Mouse (Mus musculus): Measurements from ENCODE around the gene Ap1g1. TPM values are rescaled to one million over a fixed set of nuclear protein-coding genes. Genes with fewer than 3 reads are reported as not detected.

The Ap1g1 gene
- polyA plus RNA-seq, 1 experiment from 2014 or later: 46.6 TPM

DNA sequence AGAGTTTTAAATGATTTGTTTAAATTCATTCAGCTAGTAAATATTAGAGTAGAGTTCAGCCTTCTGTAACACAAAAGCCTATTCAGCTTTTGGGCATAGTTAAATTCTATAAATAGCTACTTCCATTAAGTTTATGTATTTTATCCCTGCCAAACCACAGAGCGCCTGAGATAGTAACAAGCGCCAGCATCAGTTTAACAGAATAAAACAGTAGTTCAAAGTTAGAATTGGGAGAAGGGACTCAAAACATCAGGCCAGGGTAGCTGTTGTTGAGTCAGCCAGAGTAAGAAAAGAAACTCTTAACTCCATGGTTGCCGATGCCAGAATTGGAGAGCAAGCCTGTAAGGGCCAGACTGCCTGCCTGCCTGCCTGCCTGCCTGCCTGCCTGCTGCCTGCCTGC lies 28.2 kb downstream of the Ap1g1 start:
- Histone ChIP-seq H3K27ac (ENCODE audit: low read length) (no peak overlapping the region), H3K9me3 (ENCODE audit: low read length) (no peaks in the 10 kb centered on the region), H3K4me3 (ENCODE audit: low read length) (no peak overlapping the region), H3K36me3 (ENCODE audit: insufficient read depth, low read length) (0 out of 2 replicates have a peak, but pooled peaks cover 7% of the 10 kb centered on the region), H3K4me2 (replicated peaks; ENCODE audit: low read depth, low read length) (no peak overlapping the region), H3K27me3 (ENCODE audit: insufficient read depth, low read length) (no peaks in the 10 kb centered on the region), H3K4me1 (ENCODE audit: insufficient read depth, low read length) (no peaks in the 10 kb centered on the region), H3K9ac (replicated peaks; ENCODE audit: low read length) (no peak overlapping the region)
- ATAC-seq (ENCODE audit: low FRiP score, low TSS enrichment): no peak
- 73% methylated on average over 3 of the region's 3 CpGs for WGBS

- 83% methylated on average over 7 of the region's 7 CpGs for WGBS
- no peak overlapping the region for H3K27ac ChIP-seq (ENCODE audit: low read length)
- no peak for ATAC-seq (ENCODE audit: low FRiP score, low TSS enrichment)
- H3K36me3 ChIP-seq (ENCODE audit: insufficient read depth, low read length): 0 out of 2 replicates have a peak, but pooled peaks cover 7% of the 10 kb centered on the region
- H3K27me3 ChIP-seq (ENCODE audit: insufficient read depth, low read length): no peaks in the 10 kb centered on the region
- no peak overlapping the region for H3K4me3 ChIP-seq (ENCODE audit: low read length)
- H3K4me2 ChIP-seq (replicated peaks; ENCODE audit: low read depth, low read length): no peak overlapping the region
- H3K9me3 ChIP-seq (ENCODE audit: low read length): no peaks in the 10 kb centered on the region
- H3K9ac ChIP-seq (replicated peaks; ENCODE audit: low read length): no peak overlapping the region
- H3K4me1 ChIP-seq (ENCODE audit: insufficient read depth, low read length): no peaks in the 10 kb centered on the region
These were observed 29.2 kb downstream of the Ap1g1 start for GRCm38 (mm10) chr8:109807401-109808119.

- 0 out of 2 replicates have a peak, but pooled peaks cover 4% of the 10 kb centered on the region for H3K36me3 ChIP-seq (ENCODE audit: insufficient read depth, low read length)
- ATAC-seq (ENCODE audit: low FRiP score, low TSS enrichment): no peak
- H3K27me3 ChIP-seq (ENCODE audit: insufficient read depth, low read length): no peaks in the 10 kb centered on the region
- H3K9ac ChIP-seq (replicated peaks; ENCODE audit: low read length): no peak overlapping the region
- no peaks in the 10 kb centered on the region for H3K9me3 ChIP-seq (ENCODE audit: low read length)
- no peak overlapping the region for H3K27ac ChIP-seq (ENCODE audit: low read length)
- no peak overlapping the region for H3K4me3 ChIP-seq (ENCODE audit: low read length)
- no peaks in the 10 kb centered on the region for H3K4me1 ChIP-seq (ENCODE audit: insufficient read depth, low read length)
- no peak overlapping the region for H3K4me2 ChIP-seq (replicated peaks; ENCODE audit: low read depth, low read length)
These were observed 29.7 kb downstream of the Ap1g1 start for GRCm38 (mm10) chr8:109808120-109808447.

DNA sequence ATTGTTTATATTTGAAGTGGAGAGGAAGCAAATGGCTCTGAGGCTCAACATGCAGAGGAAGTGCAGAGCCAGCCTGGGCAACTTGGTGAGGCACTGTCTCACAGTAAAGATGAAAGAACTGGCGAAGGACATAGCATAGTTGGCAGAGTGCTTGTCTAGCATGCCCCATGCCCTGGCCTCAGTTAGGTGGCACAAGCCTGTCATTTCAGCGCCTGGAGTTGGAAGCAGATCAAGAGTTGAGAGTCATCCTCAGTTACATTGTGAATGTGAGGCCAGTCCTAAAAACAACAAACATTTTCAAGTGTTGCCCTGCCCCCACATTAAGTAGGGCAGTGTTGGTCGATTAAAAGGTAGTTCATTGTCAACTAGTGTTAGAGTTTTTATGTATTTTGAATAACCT lies 32.1 kb downstream of the Ap1g1 start:
- no peak overlapping the region for H3K4me3 ChIP-seq (ENCODE audit: low read length)
- no peak overlapping the region for H3K9ac ChIP-seq (replicated peaks; ENCODE audit: low read length)
- no peak overlapping the region for H3K27ac ChIP-seq (ENCODE audit: low read length)
- whole genome bisulfite sequencing: 66% methylated on average over 3 of the region's 3 CpGs
- no peak overlapping the region for H3K4me2 ChIP-seq (replicated peaks; ENCODE audit: low read depth, low read length)
- no peaks in the 10 kb centered on the region for H3K9me3 ChIP-seq (ENCODE audit: low read length)
- ATAC-seq (ENCODE audit: low FRiP score, low TSS enrichment): no peak
- no peaks in the 10 kb centered on the region; the same call in 1 of the 2 replicates for H3K36me3 ChIP-seq (ENCODE audit: insufficient read depth, low read length)
- no peaks in the 10 kb centered on the region for H3K27me3 ChIP-seq (ENCODE audit: insufficient read depth, low read length)
- no peaks in the 10 kb centered on the region for H3K4me1 ChIP-seq (ENCODE audit: insufficient read depth, low read length)

- Histone ChIP-seq H3K4me2 (replicated peaks; ENCODE audit: low read depth, low read length) (no peak overlapping the region), H3K4me3 (ENCODE audit: low read length) (no peak overlapping the region), H3K27ac (ENCODE audit: low read length) (no peak overlapping the region), H3K9me3 (ENCODE audit: low read length) (no peaks in the 10 kb centered on the region), H3K27me3 (ENCODE audit: insufficient read depth, low read length) (no peaks in the 10 kb centered on the region), H3K36me3 (ENCODE audit: insufficient read depth, low read length) (no peaks in the 10 kb centered on the region; the same call in 1 of the 2 replicates), H3K9ac (replicated peaks; ENCODE audit: low read length) (no peak overlapping the region), H3K4me1 (ENCODE audit: insufficient read depth, low read length) (peaks cover 14% of the 10 kb centered on the region; the same call in 1 of the 2 replicates)
- ATAC-seq (ENCODE audit: low FRiP score, low TSS enrichment): no peak
- WGBS: 94% methylated on average over 2 of the region's 2 CpGs
These were observed 36.9 kb downstream of the Ap1g1 start for GRCm38 (mm10) chr8:109815268-109815667.

DNA sequence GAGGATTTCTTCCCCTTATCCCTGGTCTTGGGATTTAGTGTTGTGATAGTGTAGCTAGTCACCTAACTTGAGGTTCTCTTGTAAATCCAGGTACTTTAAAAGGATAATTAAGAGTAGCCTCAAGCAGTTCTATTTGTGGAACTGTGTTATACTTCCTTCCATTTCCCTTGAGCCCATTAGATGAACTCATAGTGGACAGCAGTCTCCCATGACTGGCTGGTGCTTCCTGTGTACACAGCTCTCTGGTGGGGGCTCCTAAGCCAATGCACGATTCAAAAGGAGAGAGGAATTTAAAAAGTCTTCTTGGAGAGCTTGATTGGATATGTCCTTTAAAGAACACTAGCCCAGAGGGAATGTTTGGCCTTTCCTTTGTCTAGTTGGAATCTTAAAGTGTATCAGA lies 39.6 kb downstream of the Ap1g1 start:
- H3K4me2 ChIP-seq (replicated peaks; ENCODE audit: low read depth, low read length): no peak overlapping the region
- no peak overlapping the region for H3K4me3 ChIP-seq (ENCODE audit: low read length)
- peaks cover 2% of the 10 kb centered on the region; the same call in 1 of the 2 replicates for H3K36me3 ChIP-seq (ENCODE audit: insufficient read depth, low read length)
- 50% methylated on average over 1 of the region's 1 CpGs for WGBS
- H3K27me3 ChIP-seq (ENCODE audit: insufficient read depth, low read length): no peaks in the 10 kb centered on the region
- no peak for ATAC-seq (ENCODE audit: low FRiP score, low TSS enrichment)
- H3K4me1 ChIP-seq (ENCODE audit: insufficient read depth, low read length): peaks cover 14% of the 10 kb centered on the region; the same call in 1 of the 2 replicates
- no peak overlapping the region for H3K9ac ChIP-seq (replicated peaks; ENCODE audit: low read length)
- H3K27ac ChIP-seq (ENCODE audit: low read length): 0 out of 2 replicates have a peak overlapping the region, but pooled peaks have one; percentile 50
- H3K9me3 ChIP-seq (ENCODE audit: low read length): no peaks in the 10 kb centered on the region

DNA sequence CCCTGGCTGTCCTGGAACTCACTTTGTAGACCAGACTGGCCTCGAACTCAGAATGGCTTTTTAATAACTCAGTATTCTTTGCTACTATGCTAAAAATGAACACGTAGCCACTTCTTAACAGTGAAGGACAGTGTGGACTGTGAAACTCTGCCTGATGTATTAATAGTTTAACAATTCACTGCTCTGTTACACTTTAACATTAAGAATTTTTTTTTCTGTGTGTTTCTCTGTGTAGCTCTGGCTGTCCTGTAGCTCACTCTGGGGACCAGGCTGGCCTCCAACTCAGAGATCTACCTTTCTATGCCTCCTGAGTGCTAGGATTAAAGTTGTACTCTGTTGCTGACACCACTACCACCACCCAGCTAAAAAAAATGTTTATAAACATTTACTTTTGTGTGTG lies 45.2 kb downstream of the Ap1g1 start:
- Histone ChIP-seq H3K27ac (ENCODE audit: low read length) (peak overlapping the region; percentile 69; the same call in 1 of the 2 replicates), H3K36me3 (ENCODE audit: insufficient read depth, low read length) (peaks cover 10% of the 10 kb centered on the region), H3K4me2 (replicated peaks; ENCODE audit: low read depth, low read length) (no peak overlapping the region), H3K9me3 (ENCODE audit: low read length) (no peaks in the 10 kb centered on the region), H3K27me3 (ENCODE audit: insufficient read depth, low read length) (no peaks in the 10 kb centered on the region), H3K4me1 (ENCODE audit: insufficient read depth, low read length) (peaks cover 9% of the 10 kb centered on the region; the same call in 1 of the 2 replicates), H3K9ac (replicated peaks; ENCODE audit: low read length) (no peak overlapping the region), H3K4me3 (ENCODE audit: low read length) (no peak overlapping the region)
- ATAC-seq (ENCODE audit: low FRiP score, low TSS enrichment): peak; percentile 85
- WGBS: 67% methylated on average over 2 of the region's 2 CpGs

- 91% methylated on average over 2 of the region's 2 CpGs for WGBS
- H3K4me1 ChIP-seq (ENCODE audit: insufficient read depth, low read length): no peaks in the 10 kb centered on the region
- ATAC-seq (ENCODE audit: low FRiP score, low TSS enrichment): no peak
- no peak overlapping the region for H3K4me3 ChIP-seq (ENCODE audit: low read length)
- no peaks in the 10 kb centered on the region for H3K9me3 ChIP-seq (ENCODE audit: low read length)
- H3K9ac ChIP-seq (replicated peaks; ENCODE audit: low read length): no peak overlapping the region
- H3K36me3 ChIP-seq (ENCODE audit: insufficient read depth, low read length): peaks cover 25% of the 10 kb centered on the region
- no peak overlapping the region for H3K4me2 ChIP-seq (replicated peaks; ENCODE audit: low read depth, low read length)
- no peaks in the 10 kb centered on the region for H3K27me3 ChIP-seq (ENCODE audit: insufficient read depth, low read length)
- H3K27ac ChIP-seq (ENCODE audit: low read length): no peak overlapping the region
These were observed 61.5 kb downstream of the Ap1g1 start for GRCm38 (mm10) chr8:109839822-109840221.

GRCm38 (mm10) chr8:109842468-109842867 lies 64.1 kb downstream of the Ap1g1 start:
- no peak overlapping the region for H3K4me2 ChIP-seq (replicated peaks; ENCODE audit: low read depth, low read length)
- no peaks in the 10 kb centered on the region for H3K9me3 ChIP-seq (ENCODE audit: low read length)
- no peak overlapping the region for H3K4me3 ChIP-seq (ENCODE audit: low read length)
- peaks cover 22% of the 10 kb centered on the region for H3K36me3 ChIP-seq (ENCODE audit: insufficient read depth, low read length)
- H3K9ac ChIP-seq (replicated peaks; ENCODE audit: low read length): no peak overlapping the region
- no peak overlapping the region for H3K27ac ChIP-seq (ENCODE audit: low read length)
- no peaks in the 10 kb centered on the region for H3K4me1 ChIP-seq (ENCODE audit: insufficient read depth, low read length)
- ATAC-seq (ENCODE audit: low FRiP score, low TSS enrichment): no peak
- H3K27me3 ChIP-seq (ENCODE audit: insufficient read depth, low read length): no peaks in the 10 kb centered on the region
- WGBS: 48% methylated on average over 1 of the region's 1 CpGs

GRCm38 (mm10) chr8:109847866-109848265 lies 69.5 kb downstream of the Ap1g1 start:
- Histone ChIP-seq H3K9ac (replicated peaks; ENCODE audit: low read length) (no peak overlapping the region), H3K27me3 (ENCODE audit: insufficient read depth, low read length) (no peaks in the 10 kb centered on the region), H3K36me3 (ENCODE audit: insufficient read depth, low read length) (peaks cover 40% of the 10 kb centered on the region), H3K9me3 (ENCODE audit: low read length) (no peaks in the 10 kb centered on the region), H3K27ac (ENCODE audit: low read length) (no peak overlapping the region), H3K4me2 (replicated peaks; ENCODE audit: low read depth, low read length) (no peak overlapping the region), H3K4me1 (ENCODE audit: insufficient read depth, low read length) (no peaks in the 10 kb centered on the region), H3K4me3 (ENCODE audit: low read length) (no peak overlapping the region)
- no peak for ATAC-seq (ENCODE audit: low FRiP score, low TSS enrichment)
- 85% methylated on average over 2 of the region's 2 CpGs for WGBS
